Mouse (Mus musculus) lung, postnatal 0 days (tissue): ENCODE measurements around the gene Runx3.

ENCODE experiments used
- CTCF ChIP-seq: IDR thresholded peaks from 2 replicates; pipeline ENCODE4 v1.5.1; 2016; ENCODE audit warnings: antibody characterized with exemption, mild to moderate bottlenecking
- EP300 ChIP-seq: IDR thresholded peaks from 2 replicates; pipeline ENCODE4 v1.6.1; 2016; ENCODE audit warnings: antibody characterized with exemption, mild to moderate bottlenecking, control low read depth

GRCm38 (mm10) chr4:135197857-135198256 is 77.4 kb downstream of the Runx3 start:
- TF ChIP-seq CTCF (no peak), EP300 (no peak)
